Mouse (Mus musculus) hindbrain, embryonic 15.5 days (tissue): ENCODE results near the gene Npas2. TPM values are rescaled to one million over a fixed set of nuclear protein-coding genes. Genes with fewer than 3 reads are reported as not detected.

ENCODE experiments used
- ATAC-seq: fragments of 200-750 bp; cut with Nextera tagmentation; 2 replicates; pipeline ENCODE4 v1.8.0; 2017; ENCODE audit warnings: low read depth, moderate number of reproducible peaks, moderate TSS enrichment; ENCODE audit not compliant: low FRiP score
- H3K27ac ChIP-seq: fragments of 300-500 bp; sonication (generic); replicated peaks from 2 replicates; pipeline ENCODE4 v1.5.1; 2015; ENCODE audit warnings: mild to moderate bottlenecking, inconsistent platforms
- H3K27me3 ChIP-seq: fragments of 300-500 bp; sonication (generic); 2 replicates; pipeline ENCODE4 v1.6.1; 2015; ENCODE audit warnings: control low read depth, inconsistent platforms
- H3K36me3 ChIP-seq: fragments of 300-500 bp; sonication (generic); 2 replicates; pipeline ENCODE4 v1.6.1; 2015; ENCODE audit warnings: control low read depth, inconsistent platforms
- H3K4me1 ChIP-seq: fragments of 300-500 bp; sonication (generic); replicated peaks from 2 replicates; pipeline ENCODE4 v1.6.1; 2015; ENCODE audit warnings: control low read depth, inconsistent platforms
- H3K4me2 ChIP-seq: fragments of 300-500 bp; sonication (generic); 2 replicates; pipeline ENCODE4 v1.6.1; 2015; ENCODE audit warnings: moderate library complexity, mild to moderate bottlenecking, inconsistent platforms
- H3K4me3 ChIP-seq: fragments of 300-500 bp; sonication (generic); 2 replicates; pipeline ENCODE4 v1.5.1; 2015; ENCODE audit warnings: mild to moderate bottlenecking, inconsistent platforms
- H3K9ac ChIP-seq: fragments of 300-500 bp; sonication (generic); 2 replicates; pipeline ENCODE4 v1.6.1; 2015; ENCODE audit warnings: inconsistent platforms
- H3K9me3 ChIP-seq: fragments of 300-500 bp; sonication (generic); 2 replicates; pipeline ENCODE4 v1.6.1; 2016; ENCODE audit warnings: control low read depth, inconsistent platforms
- WGBS: fragments of 180-500 bp; shearing (Covaris S2); methylation state at CpG from one replicate; pipeline ENCODE4 v1.1.7; 2015; 5-methylcytosine and 5-hydroxymethylcytosine counted together
- polyA plus RNA-seq: library from polyadenylated mRNA; unstranded; fragments of >200 nt; fragmentation: Nextera tagmentation; extraction: Ambion mirVana; gene quantifications from 2 replicates; pipeline ENCODE4 v1.2.1, GENCODE M21; 2015

The Npas2 gene
- polyA plus RNA-seq, 1 experiment from 2014 or later = 1.2 TPM

GRCm38 (mm10) chr1:39392189-39392588, 198.7 kb downstream of the Npas2 start:
- Histone ChIP-seq H3K4me1 (no peaks in the 10 kb centered on the region), H3K9ac (no peak overlapping the region), H3K9me3 (no peaks in the 10 kb centered on the region), H3K27me3 (no peaks in the 10 kb centered on the region), H3K4me3 (no peak overlapping the region), H3K36me3 (no peaks in the 10 kb centered on the region; the same call in 1 of the 2 replicates), H3K27ac (no peak overlapping the region), H3K4me2 (no peak overlapping the region)
- 58% methylated on average over 3 of the region's 3 CpGs for WGBS
- peak; percentile 52 for ATAC-seq

- H3K4me3 ChIP-seq = no peak overlapping the region
- no peak overlapping the region for H3K4me2 ChIP-seq
- no peak overlapping the region for H3K27ac ChIP-seq
- no peaks in the 10 kb centered on the region; the same call in 1 of the 2 replicates for H3K36me3 ChIP-seq
- H3K9me3 ChIP-seq = no peaks in the 10 kb centered on the region
- WGBS = 79% methylated on average over 8 of the region's 8 CpGs
- H3K4me1 ChIP-seq = no peaks in the 10 kb centered on the region
- ATAC-seq = no peak
- H3K9ac ChIP-seq = no peak overlapping the region
- H3K27me3 ChIP-seq = no peaks in the 10 kb centered on the region
Measured at GRCm38 (mm10) chr1:39393217-39393867, 199.8 kb downstream of the Npas2 start.

GRCm38 (mm10) chr1:39394096-39394495, 200.6 kb downstream of the Npas2 start:
- ATAC-seq = no peak
- Histone ChIP-seq H3K9ac (no peak overlapping the region), H3K27ac (no peak overlapping the region), H3K27me3 (no peaks in the 10 kb centered on the region), H3K4me1 (no peaks in the 10 kb centered on the region), H3K9me3 (no peaks in the 10 kb centered on the region), H3K36me3 (no peaks in the 10 kb centered on the region; the same call in 1 of the 2 replicates), H3K4me2 (no peak overlapping the region), H3K4me3 (no peak overlapping the region)
- WGBS = 49% methylated on average over 10 of the region's 10 CpGs

- Histone ChIP-seq H3K9ac (no peak overlapping the region), H3K36me3 (no peaks in the 10 kb centered on the region), H3K4me1 (no peaks in the 10 kb centered on the region), H3K27ac (no peak overlapping the region), H3K4me3 (no peak overlapping the region), H3K4me2 (no peak overlapping the region), H3K27me3 (no peaks in the 10 kb centered on the region), H3K9me3 (no peaks in the 10 kb centered on the region)
- WGBS = 87% methylated on average over 3 of the region's 3 CpGs
- ATAC-seq = no peak
Measured at GRCm38 (mm10) chr1:39394650-39395049, 201.1 kb downstream of the Npas2 start.

- 86% methylated on average over 4 of the region's 4 CpGs for WGBS
- Histone ChIP-seq H3K4me1 (no peaks in the 10 kb centered on the region), H3K9ac (no peak overlapping the region), H3K27ac (no peak overlapping the region), H3K36me3 (no peaks in the 10 kb centered on the region), H3K4me2 (no peak overlapping the region), H3K27me3 (no peaks in the 10 kb centered on the region), H3K4me3 (no peak overlapping the region), H3K9me3 (no peaks in the 10 kb centered on the region)
- ATAC-seq = no peak
Measured at GRCm38 (mm10) chr1:39396347-39396746, 202.8 kb downstream of the Npas2 start.

- H3K4me2 ChIP-seq = no peak overlapping the region
- H3K27me3 ChIP-seq = no peaks in the 10 kb centered on the region
- H3K9ac ChIP-seq = no peak overlapping the region
- no peak for ATAC-seq
- no peak overlapping the region for H3K4me3 ChIP-seq
- no peaks in the 10 kb centered on the region for H3K4me1 ChIP-seq
- WGBS = 97% methylated on average over 6 of the region's 6 CpGs
- no peak overlapping the region for H3K27ac ChIP-seq
- peaks cover 3% of the 10 kb centered on the region; the same call in 1 of the 2 replicates for H3K36me3 ChIP-seq
- no peaks in the 10 kb centered on the region for H3K9me3 ChIP-seq
Measured at GRCm38 (mm10) chr1:39398284-39398683, 204.8 kb downstream of the Npas2 start.

- Histone ChIP-seq H3K27me3 (no peaks in the 10 kb centered on the region), H3K4me1 (no peaks in the 10 kb centered on the region), H3K9ac (no peak overlapping the region), H3K4me2 (no peak overlapping the region), H3K4me3 (no peak overlapping the region), H3K27ac (no peak overlapping the region), H3K36me3 (peaks cover 3% of the 10 kb centered on the region; the same call in 1 of the 2 replicates), H3K9me3 (no peaks in the 10 kb centered on the region)
- ATAC-seq = no peak
- WGBS = 81% methylated on average over 4 of the region's 4 CpGs
Measured at GRCm38 (mm10) chr1:39399228-39399627, 205.7 kb downstream of the Npas2 start.

- H3K27ac ChIP-seq = no peak overlapping the region
- no peak overlapping the region for H3K9ac ChIP-seq
- H3K4me1 ChIP-seq = no peaks in the 10 kb centered on the region
- H3K4me2 ChIP-seq = no peak overlapping the region
- H3K27me3 ChIP-seq = no peaks in the 10 kb centered on the region
- no peaks in the 10 kb centered on the region for H3K9me3 ChIP-seq
- H3K36me3 ChIP-seq = peaks cover 3% of the 10 kb centered on the region; the same call in 1 of the 2 replicates
- H3K4me3 ChIP-seq = no peak overlapping the region
- ATAC-seq = no peak
- 95% methylated on average over 3 of the region's 3 CpGs for WGBS
Measured at GRCm38 (mm10) chr1:39400173-39400572, 206.6 kb downstream of the Npas2 start.

GRCm38 (mm10) chr1:39407108-39407507, 213.6 kb downstream of the Npas2 start:
- H3K27ac ChIP-seq = no peak overlapping the region
- ATAC-seq = no peak
- H3K4me2 ChIP-seq = no peak overlapping the region
- H3K4me3 ChIP-seq = no peak overlapping the region
- H3K27me3 ChIP-seq = no peaks in the 10 kb centered on the region
- H3K9ac ChIP-seq = no peak overlapping the region
- 78% methylated on average over 4 of the region's 4 CpGs for WGBS
- no peaks in the 10 kb centered on the region for H3K4me1 ChIP-seq
- H3K9me3 ChIP-seq = no peaks in the 10 kb centered on the region
- H3K36me3 ChIP-seq = peaks cover 2% of the 10 kb centered on the region; the same call in 1 of the 2 replicates

GRCm38 (mm10) chr1:39408123-39408522, 214.6 kb downstream of the Npas2 start:
- Histone ChIP-seq H3K9me3 (no peaks in the 10 kb centered on the region), H3K4me2 (no peak overlapping the region), H3K36me3 (no peaks in the 10 kb centered on the region), H3K4me3 (no peak overlapping the region), H3K9ac (no peak overlapping the region), H3K27ac (no peak overlapping the region), H3K27me3 (no peaks in the 10 kb centered on the region), H3K4me1 (no peaks in the 10 kb centered on the region)
- no peak for ATAC-seq
- 90% methylated on average over 6 of the region's 6 CpGs for WGBS

GRCm38 (mm10) chr1:39408668-39409067, 215.1 kb downstream of the Npas2 start:
- no peak overlapping the region for H3K4me2 ChIP-seq
- H3K27me3 ChIP-seq = no peaks in the 10 kb centered on the region
- H3K4me1 ChIP-seq = no peaks in the 10 kb centered on the region
- no peak overlapping the region for H3K9ac ChIP-seq
- no peaks in the 10 kb centered on the region for H3K9me3 ChIP-seq
- 63% methylated on average over 7 of the region's 7 CpGs for WGBS
- no peak overlapping the region for H3K4me3 ChIP-seq
- no peak overlapping the region for H3K27ac ChIP-seq
- no peak for ATAC-seq
- no peaks in the 10 kb centered on the region for H3K36me3 ChIP-seq

GRCm38 (mm10) chr1:39410085-39410821, 216.7 kb downstream of the Npas2 start:
- WGBS = 74% methylated on average over 19 of the region's 19 CpGs
- Histone ChIP-seq H3K4me3 (no peak overlapping the region), H3K36me3 (no peaks in the 10 kb centered on the region), H3K4me2 (no peak overlapping the region), H3K9ac (no peak overlapping the region), H3K27ac (no peak overlapping the region), H3K27me3 (no peaks in the 10 kb centered on the region), H3K4me1 (no peaks in the 10 kb centered on the region), H3K9me3 (no peaks in the 10 kb centered on the region)
- no peak for ATAC-seq
